Mouse (Mus musculus) liver, embryonic 15.5 days (tissue): ENCODE measurements around the gene Dlx1. TPM values are rescaled to one million over a fixed set of nuclear protein-coding genes. Genes with fewer than 3 reads are reported as not detected.
A peak's percentile ranks its signal among the peaks of the same experiment; 100 is the strongest.

Experiments
- ATAC-seq: fragments of 200-750 bp; cut with Nextera tagmentation; 2 replicates; pipeline ENCODE4 v1.8.0; 2017; ENCODE audit warnings: moderate number of reproducible peaks, mild to moderate bottlenecking, moderate library complexity; ENCODE audit not compliant: insufficient read depth
- H3K27ac ChIP-seq: fragments of 300-500 bp; sonication (generic); replicated peaks from 2 replicates; pipeline ENCODE4 v1.5.1; 2015; ENCODE audit warnings: mild to moderate bottlenecking, inconsistent platforms
- H3K27me3 ChIP-seq: fragments of 300-500 bp; sonication (generic); 2 replicates; pipeline ENCODE4 v1.6.1; 2015; ENCODE audit warnings: mild to moderate bottlenecking, inconsistent platforms
- H3K36me3 ChIP-seq: fragments of 300-500 bp; sonication (generic); replicated peaks from 2 replicates; pipeline ENCODE4 v1.6.1; 2015; ENCODE audit warnings: moderate library complexity, mild to moderate bottlenecking, inconsistent platforms
- H3K4me1 ChIP-seq: fragments of 300-500 bp; sonication (generic); replicated peaks from 2 replicates; pipeline ENCODE4 v1.6.1; 2015; ENCODE audit warnings: inconsistent platforms
- H3K4me2 ChIP-seq: fragments of 300-500 bp; sonication (generic); 2 replicates; pipeline ENCODE4 v1.6.1; 2015; ENCODE audit warnings: moderate library complexity, mild to moderate bottlenecking, inconsistent platforms
- H3K4me3 ChIP-seq: fragments of 300-500 bp; sonication (generic); replicated peaks from 2 replicates; pipeline ENCODE4 v1.5.1; 2015; ENCODE audit warnings: mild to moderate bottlenecking, inconsistent platforms
- H3K9ac ChIP-seq: fragments of 300-500 bp; sonication (generic); 2 replicates; pipeline ENCODE4 v1.6.1; 2015; ENCODE audit warnings: moderate library complexity, mild to moderate bottlenecking, inconsistent platforms
- H3K9me3 ChIP-seq: fragments of 300-500 bp; sonication (generic); replicated peaks from 2 replicates; pipeline ENCODE4 v1.6.1; 2016; ENCODE audit warnings: inconsistent platforms
- WGBS: fragments of 180-500 bp; shearing (Covaris S2); methylation state at CpG from one replicate; pipeline ENCODE4 v1.1.7; 2015; ENCODE audit warnings: mixed read lengths; ENCODE audit not compliant: insufficient replicate concordance; 5-methylcytosine and 5-hydroxymethylcytosine counted together
- polyA plus RNA-seq: library from polyadenylated mRNA; unstranded; fragments of >200 nt; fragmentation: Nextera tagmentation; extraction: Ambion mirVana; gene quantifications from 2 replicates; pipeline ENCODE4 v1.2.1, GENCODE M21; 2015

Dlx1 gene
- polyA plus RNA-seq, 1 experiment from 2014 or later: 0.17 TPM

DNA sequence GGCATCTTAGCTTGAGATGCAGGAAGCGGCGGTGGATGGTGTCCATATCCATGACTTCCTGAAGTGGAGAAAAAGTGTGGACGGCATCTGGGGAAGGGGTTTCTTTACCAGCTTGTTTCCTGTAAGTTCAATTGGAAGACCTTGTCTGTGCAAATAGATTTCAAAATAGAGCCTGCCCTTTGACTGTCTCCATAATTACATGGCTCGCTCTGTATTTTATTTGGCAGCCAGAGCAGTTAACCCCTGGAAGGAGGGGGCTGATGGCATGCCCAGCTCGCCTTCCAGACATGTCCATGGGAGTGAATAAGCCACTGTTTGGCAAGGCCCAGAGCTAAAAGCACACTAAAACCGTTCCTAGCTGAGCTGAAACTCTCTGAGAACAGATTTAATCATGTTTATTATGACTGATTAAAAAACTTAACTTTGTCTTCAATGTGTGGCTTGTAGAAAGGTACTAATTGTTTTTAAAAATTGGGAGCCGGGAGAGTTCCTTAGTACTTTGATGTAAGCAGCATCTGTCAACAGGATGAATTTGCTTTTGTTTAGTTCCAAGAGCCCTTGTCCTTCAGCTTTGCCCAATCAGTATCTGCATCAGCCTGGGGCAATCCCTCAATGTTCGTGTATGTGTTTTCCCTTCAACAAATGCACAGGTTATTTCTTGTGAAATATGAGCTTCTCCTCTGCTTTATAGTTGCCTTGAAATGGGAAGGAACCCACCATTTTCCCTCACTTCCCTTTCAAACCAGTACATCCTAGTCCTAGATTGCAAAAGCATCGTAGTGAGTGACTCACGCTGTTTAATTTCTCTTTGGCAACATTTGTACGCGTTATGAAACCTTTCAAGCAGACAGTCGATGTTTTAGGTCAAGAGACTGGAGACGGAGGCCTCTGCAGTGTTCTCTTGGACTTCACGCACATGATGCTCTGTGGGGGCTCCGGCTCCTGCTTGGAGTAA, 28.4 kb upstream of the Dlx1 start:
- Histone ChIP-seq H3K9ac (no peak overlapping the region), H3K9me3 (no peaks in the 10 kb centered on the region), H3K36me3 (no peaks in the 10 kb centered on the region), H3K4me1 (0 out of 2 replicates have a peak, but pooled peaks cover 4% of the 10 kb centered on the region), H3K27ac (0 out of 2 replicates have a peak overlapping the region, but pooled peaks have one; percentile 11), H3K27me3 (no peaks in the 10 kb centered on the region), H3K4me2 (peak overlapping the region; percentile 2; the same call in 1 of the 2 replicates), H3K4me3 (no peak overlapping the region)
- peak; percentile 37 for ATAC-seq
- WGBS: 67% methylated on average over 16 of the region's 16 CpGs

DNA sequence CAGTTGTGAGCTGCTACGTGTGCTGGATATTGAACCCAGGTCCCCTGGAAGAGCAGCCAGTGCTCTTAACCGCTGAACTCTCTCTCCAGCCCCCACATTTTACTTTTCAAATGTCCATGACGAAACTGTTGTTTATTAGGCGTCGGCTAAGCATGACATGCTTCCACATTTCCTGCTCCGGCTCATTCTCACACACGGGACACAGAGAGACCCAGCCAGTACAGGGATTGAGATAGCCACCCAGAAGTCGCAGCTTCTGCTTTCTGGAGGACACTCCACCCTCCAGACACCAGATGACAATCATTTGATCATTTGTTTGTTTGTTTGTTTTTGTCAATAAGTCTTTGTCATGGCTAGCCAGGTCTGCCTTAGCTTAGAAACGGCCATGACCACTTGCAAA, 23.1 kb upstream of the Dlx1 start:
- 64% methylated on average over 9 of the region's 9 CpGs for WGBS
- ATAC-seq: no peak

DNA sequence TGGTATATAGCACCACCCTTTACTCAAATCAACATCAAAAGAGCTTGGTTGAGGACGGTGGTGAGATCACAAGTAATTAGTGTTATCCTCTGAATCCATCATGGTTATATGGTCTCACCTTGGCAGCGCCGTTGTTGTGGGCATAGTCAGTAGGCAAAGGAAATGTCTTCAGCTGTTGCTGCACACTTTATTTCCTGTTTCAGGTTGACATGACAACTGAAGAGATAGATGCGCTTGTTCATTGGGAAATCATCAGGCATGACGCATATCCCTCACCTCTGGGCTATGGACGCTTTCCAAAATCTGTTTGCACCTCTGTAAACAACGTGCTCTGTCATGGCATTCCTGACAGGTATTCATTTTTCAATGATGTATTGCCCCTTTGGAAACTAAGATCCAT, 16.7 kb upstream of the Dlx1 start:
- Histone ChIP-seq H3K27me3 (no peaks in the 10 kb centered on the region), H3K9me3 (no peaks in the 10 kb centered on the region), H3K4me1 (no peaks in the 10 kb centered on the region), H3K9ac (no peak overlapping the region), H3K4me3 (no peak overlapping the region), H3K36me3 (0 out of 2 replicates have a peak, but pooled peaks cover 9% of the 10 kb centered on the region), H3K27ac (no peak overlapping the region), H3K4me2 (no peak overlapping the region)
- 86% methylated on average over 7 of the region's 7 CpGs for WGBS
- ATAC-seq: no peak

More for the DNA sequence above, 23.1 kb upstream of the Dlx1 start:
- H3K4me1 ChIP-seq: no peaks in the 10 kb centered on the region
- H3K4me2 ChIP-seq: no peak overlapping the region
- H3K4me3 ChIP-seq: no peak overlapping the region
- no peaks in the 10 kb centered on the region for H3K9me3 ChIP-seq
- no peak overlapping the region for H3K27ac ChIP-seq
- no peaks in the 10 kb centered on the region for H3K27me3 ChIP-seq
- no peak overlapping the region for H3K9ac ChIP-seq
- H3K36me3 ChIP-seq: no peaks in the 10 kb centered on the region

DNA sequence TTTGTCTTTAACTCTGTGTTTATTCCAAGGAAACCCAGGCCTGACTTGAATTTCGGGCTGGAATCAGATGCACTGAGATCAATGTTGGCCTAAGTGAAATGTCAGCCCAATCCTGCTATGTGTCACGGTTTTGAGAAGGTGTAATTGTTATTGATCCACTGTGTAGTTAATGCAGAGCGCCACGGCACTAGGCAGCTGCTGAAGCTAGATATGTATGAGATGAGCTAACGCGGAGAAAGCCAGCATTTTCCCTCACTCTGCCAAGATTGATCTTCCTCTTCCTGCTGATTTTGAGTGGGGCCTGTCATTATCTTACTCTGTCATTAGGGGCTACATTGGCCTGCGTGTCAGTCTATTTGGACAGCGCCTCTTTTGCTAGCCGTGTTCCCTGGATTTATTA, 15.6 kb upstream of the Dlx1 start:
- no peaks in the 10 kb centered on the region for H3K9me3 ChIP-seq
- 80% methylated on average over 9 of the region's 9 CpGs for WGBS
- 0 out of 2 replicates have a peak, but pooled peaks cover 9% of the 10 kb centered on the region for H3K36me3 ChIP-seq
- no peak for ATAC-seq
- H3K27me3 ChIP-seq: no peaks in the 10 kb centered on the region
- no peaks in the 10 kb centered on the region for H3K4me1 ChIP-seq
- H3K4me3 ChIP-seq: no peak overlapping the region
- no peak overlapping the region for H3K9ac ChIP-seq
- H3K4me2 ChIP-seq: no peak overlapping the region
- H3K27ac ChIP-seq: no peak overlapping the region

DNA sequence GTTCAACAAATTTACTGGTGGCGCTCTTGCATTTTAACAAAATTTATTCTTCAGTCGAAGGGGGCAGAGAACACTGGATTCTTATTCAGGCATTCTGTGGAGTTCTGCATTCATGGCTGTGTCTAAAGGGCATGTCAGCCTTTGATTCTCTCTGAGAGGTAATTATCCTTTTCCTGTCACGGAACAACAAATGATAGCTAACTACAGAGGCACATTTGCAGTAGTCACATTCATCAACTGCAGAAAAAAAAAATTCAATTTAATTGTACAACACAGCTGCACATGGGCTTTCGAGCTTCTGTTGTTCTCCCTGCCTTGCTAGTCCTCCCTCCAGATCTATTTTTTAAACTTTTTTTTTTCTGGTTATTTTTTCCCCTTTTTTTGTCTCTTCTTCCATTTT, 10.9 kb upstream of the Dlx1 start:
- Histone ChIP-seq H3K9me3 (no peaks in the 10 kb centered on the region), H3K27me3 (0 out of 2 replicates have a peak, but pooled peaks cover 7% of the 10 kb centered on the region), H3K4me2 (no peak overlapping the region), H3K9ac (no peak overlapping the region), H3K4me1 (no peaks in the 10 kb centered on the region), H3K27ac (no peak overlapping the region), H3K36me3 (0 out of 2 replicates have a peak, but pooled peaks cover 6% of the 10 kb centered on the region), H3K4me3 (no peak overlapping the region)
- ATAC-seq: no peak
- 69% methylated on average over 4 of the region's 4 CpGs for WGBS

DNA sequence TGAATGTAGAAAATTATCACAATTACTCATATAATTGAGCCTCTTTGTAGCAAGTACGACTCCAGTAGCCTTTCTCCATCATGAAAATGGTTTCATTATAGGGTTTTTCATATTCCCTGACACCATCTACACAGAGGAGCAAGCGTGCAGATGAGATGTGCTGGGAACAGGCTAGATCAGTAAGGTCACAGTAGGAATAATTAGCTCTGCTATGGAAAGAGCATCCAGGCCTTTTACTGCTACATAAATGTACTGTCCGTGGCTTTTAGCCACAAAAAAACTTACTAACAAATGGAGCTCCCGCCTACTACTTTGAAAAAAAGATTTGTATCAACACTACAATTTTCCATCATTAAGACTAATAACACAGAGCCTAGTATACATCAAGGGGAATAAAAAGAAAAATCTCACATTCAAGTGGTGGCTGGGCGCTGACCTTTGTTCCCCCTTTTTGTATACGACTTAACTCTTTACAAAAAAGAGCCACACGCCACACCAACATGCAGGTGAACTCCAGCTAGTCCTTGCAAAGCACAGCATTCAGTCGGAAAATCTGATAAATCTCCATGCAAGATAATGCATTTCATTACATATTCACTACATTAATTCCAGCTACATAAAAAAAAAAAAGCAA, 10.3 kb upstream of the Dlx1 start:
- H3K36me3 ChIP-seq: 0 out of 2 replicates have a peak, but pooled peaks cover under 1% of the 10 kb centered on the region
- no peak overlapping the region for H3K4me3 ChIP-seq
- no peak for ATAC-seq
- WGBS: 73% methylated on average over 8 of the region's 8 CpGs
- H3K27me3 ChIP-seq: peaks cover 9% of the 10 kb centered on the region
- H3K4me1 ChIP-seq: no peaks in the 10 kb centered on the region
- H3K27ac ChIP-seq: no peak overlapping the region
- no peaks in the 10 kb centered on the region for H3K9me3 ChIP-seq
- H3K9ac ChIP-seq: no peak overlapping the region
- H3K4me2 ChIP-seq: no peak overlapping the region

DNA sequence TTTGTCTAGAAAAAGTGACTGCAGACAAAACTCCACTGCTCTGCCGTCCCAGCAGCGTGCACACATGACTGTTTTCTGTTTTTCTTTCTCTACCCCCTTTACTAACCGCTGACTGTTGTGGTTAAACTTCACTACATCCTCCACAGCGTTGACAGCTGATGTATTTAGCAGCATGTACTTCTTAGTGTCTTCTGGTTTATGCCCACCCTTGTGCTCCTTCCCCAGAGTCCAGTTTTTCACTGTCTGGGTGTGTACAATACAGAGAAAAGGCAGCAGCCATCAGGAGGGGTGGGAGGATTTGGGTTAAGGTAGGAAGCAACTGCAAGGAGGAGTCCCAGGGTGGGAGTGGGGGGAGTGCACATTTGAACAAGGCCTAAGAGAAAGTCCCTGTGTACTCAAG, 5.0 kb upstream of the Dlx1 start:
- no peaks in the 10 kb centered on the region for H3K9me3 ChIP-seq
- no peak overlapping the region for H3K4me2 ChIP-seq
- no peaks in the 10 kb centered on the region for H3K36me3 ChIP-seq
- ATAC-seq: no peak
- H3K4me1 ChIP-seq: no peaks in the 10 kb centered on the region
- 22% methylated on average over 4 of the region's 4 CpGs for WGBS
- peaks cover 62% of the 10 kb centered on the region for H3K27me3 ChIP-seq
- H3K9ac ChIP-seq: no peak overlapping the region
- H3K27ac ChIP-seq: no peak overlapping the region
- H3K4me3 ChIP-seq: no peak overlapping the region

DNA sequence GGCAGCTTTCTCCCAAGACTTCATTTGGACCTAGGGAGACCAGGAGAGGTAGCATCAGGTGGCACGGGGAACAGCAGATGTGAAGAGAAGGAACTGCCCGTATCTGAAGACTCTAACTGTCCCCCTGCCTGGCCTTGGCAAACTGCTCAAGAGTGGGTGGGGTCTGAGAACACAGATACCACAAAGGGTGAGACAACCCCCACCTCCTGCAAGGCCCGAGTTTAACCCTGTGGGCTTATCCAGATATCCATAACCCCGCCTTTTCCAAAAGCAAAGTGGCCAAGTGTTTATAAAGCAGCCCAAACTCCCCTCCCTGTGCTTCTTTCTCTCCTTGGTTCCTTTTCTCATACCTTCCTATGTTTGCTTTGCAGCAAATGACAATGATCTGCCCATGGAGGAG, 4.5 kb upstream of the Dlx1 start:
- no peak overlapping the region for H3K4me2 ChIP-seq
- no peaks in the 10 kb centered on the region for H3K9me3 ChIP-seq
- H3K4me1 ChIP-seq: peaks cover 3% of the 10 kb centered on the region
- ATAC-seq: no peak
- H3K4me3 ChIP-seq: no peak overlapping the region
- H3K36me3 ChIP-seq: no peaks in the 10 kb centered on the region
- H3K9ac ChIP-seq: no peak overlapping the region
- no peak overlapping the region for H3K27ac ChIP-seq
- peaks cover 68% of the 10 kb centered on the region for H3K27me3 ChIP-seq
- WGBS: 28% methylated on average over 4 of the region's 4 CpGs

DNA sequence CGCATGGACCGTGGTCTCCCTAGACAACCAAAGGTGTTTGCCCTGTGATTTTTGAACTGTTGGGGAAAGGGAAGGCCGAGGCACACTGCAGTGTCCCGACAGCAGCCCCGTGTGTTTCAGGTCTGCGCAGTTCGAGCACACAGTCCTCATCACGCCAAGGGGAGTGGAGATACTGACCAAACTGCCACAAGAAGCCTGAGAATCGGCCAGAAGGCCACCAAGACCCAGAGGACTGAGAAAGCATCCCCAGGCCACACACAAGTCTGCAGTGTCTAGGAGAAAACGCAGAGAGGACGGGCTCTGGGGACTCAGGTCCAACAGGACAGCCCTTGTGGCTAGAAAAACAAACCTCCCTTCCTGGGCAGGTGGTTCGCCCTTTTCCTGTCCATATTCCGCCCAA, 3.1 kb upstream of the Dlx1 start:
- Histone ChIP-seq H3K36me3 (no peaks in the 10 kb centered on the region), H3K4me1 (peaks cover 16% of the 10 kb centered on the region), H3K27ac (no peak overlapping the region), H3K27me3 (peaks cover 81% of the 10 kb centered on the region), H3K4me2 (no peak overlapping the region), H3K9me3 (no peaks in the 10 kb centered on the region), H3K4me3 (no peak overlapping the region), H3K9ac (no peak overlapping the region)
- no peak for ATAC-seq
- 31% methylated on average over 13 of the region's 13 CpGs for WGBS

DNA sequence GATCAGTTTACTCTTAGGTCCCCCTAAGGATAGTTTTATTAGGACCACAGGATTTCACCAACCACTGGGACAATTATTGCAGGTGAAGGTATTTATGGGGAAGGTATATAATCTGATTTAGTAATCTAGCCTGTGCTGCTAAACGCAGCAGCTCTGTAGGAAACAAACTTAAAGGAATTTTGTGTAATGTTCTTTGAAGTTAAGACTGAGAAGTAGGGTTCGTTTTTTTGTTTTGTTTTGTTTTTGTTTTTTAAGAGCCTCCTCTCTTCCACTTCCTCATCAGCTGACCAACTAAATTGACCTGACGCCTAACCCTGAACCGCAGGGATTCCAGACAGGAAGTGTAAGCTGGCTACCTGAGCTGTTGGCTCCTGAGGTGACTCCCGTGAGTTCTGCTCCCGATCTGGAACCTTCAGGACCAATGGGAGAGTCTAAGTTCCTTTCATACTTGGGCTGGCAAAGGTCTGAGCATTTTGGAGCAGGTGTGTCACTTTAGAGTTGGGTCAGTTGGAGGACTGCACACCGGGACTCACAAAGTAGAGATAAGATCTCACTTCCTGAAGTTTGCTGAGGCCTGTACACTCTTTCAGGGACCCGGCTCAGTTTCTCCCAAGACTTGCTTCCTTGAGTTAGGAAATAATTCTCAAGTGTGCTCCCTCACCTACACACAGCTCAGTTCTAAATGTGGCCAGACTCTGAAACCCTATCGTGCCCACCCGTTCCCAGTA, 1.2 kb upstream of the Dlx1 start:
- no peak overlapping the region for H3K4me3 ChIP-seq
- peaks cover 21% of the 10 kb centered on the region for H3K4me1 ChIP-seq
- 2% methylated on average over 10 of the region's 10 CpGs for WGBS
- H3K4me2 ChIP-seq: no peak overlapping the region
- H3K36me3 ChIP-seq: no peaks in the 10 kb centered on the region
- H3K27me3 ChIP-seq: peaks cover 94% of the 10 kb centered on the region
- H3K9ac ChIP-seq: no peak overlapping the region
- H3K27ac ChIP-seq: no peak overlapping the region
- no peaks in the 10 kb centered on the region for H3K9me3 ChIP-seq
- ATAC-seq: no peak
